Mouse (Mus musculus) kidney, embryonic 16.5 days (tissue): ENCODE measurements at regions not wholly inside any gene's neighbourhood (a gene's known extent, or its start where the extent isn't known, plus 50 kb on each side); places are given as distances from the start of the nearest gene placed in this dataset.

Experiments
- ATAC-seq: fragments of 200-750 bp; cut with Nextera tagmentation; 2 replicates; pipeline ENCODE4 v1.8.0; 2017; ENCODE audit warnings: moderate TSS enrichment; ENCODE audit not compliant: low FRiP score, low TSS enrichment
- H3K27ac ChIP-seq: fragments of 300-500 bp; sonication (generic); 2 replicates; pipeline ENCODE4 v1.5.1; 2014; ENCODE audit warnings: low read length
- H3K27me3 ChIP-seq: fragments of 300-500 bp; sonication (generic); 2 replicates; pipeline ENCODE4 v1.6.1; 2014; ENCODE audit warnings: low read length, control low read depth, mixed read lengths; ENCODE audit not compliant: insufficient read depth
- H3K36me3 ChIP-seq: fragments of 300-500 bp; sonication (generic); 2 replicates; pipeline ENCODE4 v1.6.1; 2014; ENCODE audit warnings: low read length, control low read depth, mixed read lengths; ENCODE audit not compliant: insufficient read depth
- H3K4me1 ChIP-seq: fragments of 300-500 bp; sonication (generic); 2 replicates; pipeline ENCODE4 v1.6.1; 2014; ENCODE audit warnings: low read length, control low read depth, mixed read lengths; ENCODE audit not compliant: insufficient read depth
- H3K4me2 ChIP-seq: fragments of 300-500 bp; sonication (generic); replicated peaks from 2 replicates; pipeline ENCODE4 v1.6.1; 2014; ENCODE audit warnings: low read depth, low read length
- H3K4me3 ChIP-seq: fragments of 300-500 bp; sonication (generic); 2 replicates; pipeline ENCODE4 v1.5.1; 2014; ENCODE audit warnings: mild to moderate bottlenecking, low read length
- H3K9ac ChIP-seq: fragments of 300-500 bp; sonication (generic); replicated peaks from 2 replicates; pipeline ENCODE4 v1.6.1; 2014; ENCODE audit warnings: low read length
- H3K9me3 ChIP-seq: fragments of 300-500 bp; sonication (generic); 2 replicates; pipeline ENCODE4 v1.6.1; 2016; ENCODE audit warnings: low read length, control low read depth
- WGBS: fragments of 180-500 bp; shearing (Covaris S2); extraction: QIAGEN DNeasy Blood & Tissue Kit; methylation state at CpG from one replicate; pipeline ENCODE4 v1.1.7; 2014; 5-methylcytosine and 5-hydroxymethylcytosine counted together

GRCm38 (mm10) chr12:42369029-42369577, 882.9 kb upstream of the Lrrn3 start:
- ATAC-seq: no peak
- WGBS: 86% methylated on average over 2 of the region's 2 CpGs
- Histone ChIP-seq H3K4me1 (no peaks in the 10 kb centered on the region), H3K27me3 (no peaks in the 10 kb centered on the region), H3K4me3 (no peak overlapping the region), H3K27ac (no peak overlapping the region), H3K4me2 (no peak overlapping the region), H3K9ac (no peak overlapping the region), H3K9me3 (no peaks in the 10 kb centered on the region), H3K36me3 (no peaks in the 10 kb centered on the region)

- Histone ChIP-seq H3K4me1 (no peaks in the 10 kb centered on the region), H3K27ac (no peak overlapping the region), H3K9me3 (no peaks in the 10 kb centered on the region), H3K4me2 (no peak overlapping the region), H3K9ac (no peak overlapping the region), H3K27me3 (no peaks in the 10 kb centered on the region), H3K36me3 (no peaks in the 10 kb centered on the region), H3K4me3 (no peak overlapping the region)
- 72% methylated on average over 3 of the region's 3 CpGs for WGBS
- no peak for ATAC-seq
Measured at GRCm38 (mm10) chr12:42338996-42339680, 852.9 kb upstream of the Lrrn3 start.

GRCm38 (mm10) chr12:42306429-42306828, 820.2 kb upstream of the Lrrn3 start:
- ATAC-seq: no peak

GRCm38 (mm10) chr12:42277241-42278032, 791.2 kb upstream of the Lrrn3 start:
- no peak overlapping the region for H3K4me3 ChIP-seq
- H3K9me3 ChIP-seq: no peaks in the 10 kb centered on the region
- no peaks in the 10 kb centered on the region for H3K27me3 ChIP-seq
- no peak overlapping the region for H3K9ac ChIP-seq
- ATAC-seq: no peak
- no peak overlapping the region for H3K4me2 ChIP-seq
- H3K36me3 ChIP-seq: no peaks in the 10 kb centered on the region
- H3K27ac ChIP-seq: no peak overlapping the region
- H3K4me1 ChIP-seq: no peaks in the 10 kb centered on the region
- 79% methylated on average over 9 of the region's 9 CpGs for WGBS

More at GRCm38 (mm10) chr12:42306429-42306828, 820.2 kb upstream of the Lrrn3 start:
- H3K27me3 ChIP-seq: no peaks in the 10 kb centered on the region
- no peaks in the 10 kb centered on the region for H3K36me3 ChIP-seq
- no peak overlapping the region for H3K4me3 ChIP-seq
- H3K4me2 ChIP-seq: no peak overlapping the region
- H3K9ac ChIP-seq: no peak overlapping the region
- WGBS: 77% methylated on average over 6 of the region's 6 CpGs
- no peaks in the 10 kb centered on the region for H3K4me1 ChIP-seq
- H3K9me3 ChIP-seq: no peaks in the 10 kb centered on the region
- H3K27ac ChIP-seq: no peak overlapping the region

- no peaks in the 10 kb centered on the region for H3K9me3 ChIP-seq
- H3K36me3 ChIP-seq: no peaks in the 10 kb centered on the region
- no peak for ATAC-seq
- no peaks in the 10 kb centered on the region for H3K4me1 ChIP-seq
- H3K9ac ChIP-seq: no peak overlapping the region
- H3K27ac ChIP-seq: no peak overlapping the region
- H3K27me3 ChIP-seq: no peaks in the 10 kb centered on the region
- no peak overlapping the region for H3K4me3 ChIP-seq
- H3K4me2 ChIP-seq: no peak overlapping the region
Measured at GRCm38 (mm10) chr12:42250410-42250809, 764.2 kb upstream of the Lrrn3 start.

- ATAC-seq: no peak
- H3K4me1 ChIP-seq: no peaks in the 10 kb centered on the region
- H3K27ac ChIP-seq: no peak overlapping the region
- H3K4me2 ChIP-seq: no peak overlapping the region
- H3K27me3 ChIP-seq: no peaks in the 10 kb centered on the region
- no peaks in the 10 kb centered on the region for H3K9me3 ChIP-seq
- no peak overlapping the region for H3K9ac ChIP-seq
- no peak overlapping the region for H3K4me3 ChIP-seq
- no peaks in the 10 kb centered on the region for H3K36me3 ChIP-seq
Measured at GRCm38 (mm10) chr12:42229235-42229634, 743.0 kb upstream of the Lrrn3 start.

GRCm38 (mm10) chr12:42181646-42182045, 695.4 kb upstream of the Lrrn3 start:
- no peak overlapping the region for H3K4me3 ChIP-seq
- no peak overlapping the region for H3K27ac ChIP-seq
- no peaks in the 10 kb centered on the region for H3K9me3 ChIP-seq
- H3K36me3 ChIP-seq: no peaks in the 10 kb centered on the region
- 94% methylated on average over 1 of the region's 1 CpGs for WGBS
- ATAC-seq: no peak
- no peaks in the 10 kb centered on the region for H3K27me3 ChIP-seq
- H3K9ac ChIP-seq: no peak overlapping the region
- no peaks in the 10 kb centered on the region for H3K4me1 ChIP-seq
- no peak overlapping the region for H3K4me2 ChIP-seq

GRCm38 (mm10) chr12:42179947-42180669, 693.9 kb upstream of the Lrrn3 start:
- H3K27me3 ChIP-seq: no peaks in the 10 kb centered on the region
- H3K4me2 ChIP-seq: no peak overlapping the region
- H3K27ac ChIP-seq: no peak overlapping the region
- no peaks in the 10 kb centered on the region for H3K9me3 ChIP-seq
- no peaks in the 10 kb centered on the region for H3K4me1 ChIP-seq
- H3K9ac ChIP-seq: no peak overlapping the region
- ATAC-seq: no peak
- no peaks in the 10 kb centered on the region for H3K36me3 ChIP-seq
- no peak overlapping the region for H3K4me3 ChIP-seq
- WGBS: 73% methylated on average over 1 of the region's 1 CpGs

- ATAC-seq: no peak
- Histone ChIP-seq H3K27ac (no peak overlapping the region), H3K4me2 (no peak overlapping the region), H3K4me1 (no peaks in the 10 kb centered on the region), H3K4me3 (no peak overlapping the region), H3K27me3 (no peaks in the 10 kb centered on the region), H3K9me3 (no peaks in the 10 kb centered on the region), H3K36me3 (no peaks in the 10 kb centered on the region), H3K9ac (no peak overlapping the region)
- 94% methylated on average over 4 of the region's 4 CpGs for WGBS
Measured at GRCm38 (mm10) chr12:42147971-42148370, 661.7 kb upstream of the Lrrn3 start.
